Mouse (Mus musculus): Measurements from ENCODE around the gene Tulp4. TPM values are rescaled to one million over a fixed set of nuclear protein-coding genes. Genes with fewer than 3 reads are reported as not detected.

Gene Tulp4
- polyA plus RNA-seq, 1 experiment from 2014 or later: 33.6 TPM

DNA sequence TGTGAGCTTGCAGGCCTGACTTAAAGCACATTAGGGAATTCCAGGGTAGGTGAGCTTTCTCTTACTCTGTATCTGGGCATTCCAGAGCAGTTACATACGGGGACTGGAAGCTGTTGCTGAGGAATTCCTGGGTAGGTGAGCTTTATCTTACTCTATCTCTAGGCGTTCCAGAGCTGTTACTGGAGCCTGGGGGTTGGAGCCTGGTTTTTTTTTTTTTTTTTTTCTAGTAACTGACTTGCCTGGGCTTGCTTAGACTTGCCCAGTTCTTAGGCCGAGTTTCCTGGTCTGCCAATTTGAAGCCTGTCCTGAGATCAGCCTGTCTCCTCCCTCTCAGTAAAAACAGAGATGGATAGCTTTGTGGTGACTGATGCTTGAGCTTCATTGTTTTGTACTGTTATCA is 21.8 kb downstream of the Tulp4 start:
- H3K9me3 ChIP-seq (ENCODE audit: control insufficient read depth, low read length): no peaks in the 10 kb centered on the region
- H3K4me2 ChIP-seq (replicated peaks; ENCODE audit: low read depth): no peak overlapping the region
- H3K27me3 ChIP-seq (ENCODE audit: control insufficient read depth, insufficient read depth, low read length): no peaks in the 10 kb centered on the region
- WGBS: 34% methylated on average over 3 of the region's 3 CpGs
- H3K4me1 ChIP-seq (replicated peaks; ENCODE audit: control insufficient read depth, insufficient read depth): no peaks in the 10 kb centered on the region
- no peak for TF ChIP-seq EP300 (optimal IDR thresholded peaks at IDR 0.05)
- no peak for TF ChIP-seq CTCF (IDR thresholded peaks at IDR 0.05; ENCODE audit: low read depth)
- peaks cover 7% of the 10 kb centered on the region; the same call in 1 of the 2 replicates for H3K36me3 ChIP-seq (ENCODE audit: control insufficient read depth, insufficient read depth, low read length)
- no peak overlapping the region for H3K4me3 ChIP-seq (ENCODE audit: low read depth, low read length)
- no peak overlapping the region for H3K9ac ChIP-seq (ENCODE audit: low read length)
- ATAC-seq (ENCODE audit: low FRiP score, low TSS enrichment) (no peak), DNase-seq (ENCODE audit: low spot score) (no peak)
- H3K27ac ChIP-seq (replicated peaks): no peak overlapping the region

DNA sequence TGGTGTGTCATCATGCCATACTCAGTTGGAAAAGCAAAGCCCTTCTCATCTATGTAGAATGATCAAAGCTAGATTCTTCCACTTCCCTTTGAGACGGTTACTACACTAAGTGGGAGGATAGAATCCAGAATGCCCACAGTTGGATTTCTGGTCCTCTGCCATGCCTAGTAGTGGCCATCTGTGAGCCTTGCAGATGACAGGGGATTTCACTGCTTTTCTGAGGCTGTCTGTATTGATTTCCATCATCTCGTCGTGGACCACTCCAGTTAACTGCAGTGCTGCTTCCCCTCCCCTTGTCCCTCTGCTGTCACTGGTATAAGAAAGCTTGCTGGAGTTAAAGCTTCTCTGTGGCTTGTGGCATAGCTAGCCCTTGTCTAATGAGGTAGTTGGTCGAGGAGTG is 23.1 kb downstream of the Tulp4 start:
- no peak for DNase-seq (ENCODE audit: low spot score)
- Histone ChIP-seq H3K36me3 (ENCODE audit: control insufficient read depth, insufficient read depth, low read length) (peaks cover 3% of the 10 kb centered on the region), H3K4me2 (replicated peaks; ENCODE audit: low read depth) (no peak overlapping the region), H3K27me3 (ENCODE audit: control insufficient read depth, insufficient read depth, low read length) (no peaks in the 10 kb centered on the region), H3K9me3 (ENCODE audit: control insufficient read depth, low read length) (no peaks in the 10 kb centered on the region), H3K9ac (ENCODE audit: low read length) (no peak overlapping the region), H3K27ac (replicated peaks) (no peak overlapping the region), H3K4me1 (replicated peaks; ENCODE audit: control insufficient read depth, insufficient read depth) (no peaks in the 10 kb centered on the region), H3K4me3 (ENCODE audit: low read depth, low read length) (no peak overlapping the region)
- 81% methylated on average over 4 of the region's 4 CpGs for WGBS
- no peak for TF ChIP-seq CTCF (IDR thresholded peaks at IDR 0.05; ENCODE audit: low read depth)
- no peak for TF ChIP-seq EP300 (optimal IDR thresholded peaks at IDR 0.05)
- ATAC-seq (ENCODE audit: low FRiP score, low TSS enrichment): no peak

DNA sequence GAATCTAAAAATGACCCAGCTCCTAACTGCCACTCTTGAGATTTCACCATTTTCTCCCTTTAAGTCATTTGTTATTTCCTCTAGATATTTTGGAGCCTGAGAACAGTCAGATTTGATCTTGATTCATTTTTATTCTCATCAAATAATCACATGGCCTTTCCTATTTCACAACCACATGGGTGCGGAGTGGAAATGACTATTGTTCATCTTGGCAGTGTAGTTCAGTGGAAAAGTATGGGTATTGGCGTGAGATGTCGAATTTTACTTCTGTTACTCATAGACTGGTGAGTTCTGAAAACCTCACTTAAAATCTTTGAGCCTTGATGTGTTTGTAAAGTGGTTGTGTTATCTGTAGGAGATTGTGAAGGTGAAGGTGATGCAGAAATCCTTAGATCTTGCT is 24.8 kb downstream of the Tulp4 start:
- 83% methylated on average over 3 of the region's 3 CpGs for WGBS
- no peaks in the 10 kb centered on the region for H3K4me1 ChIP-seq (replicated peaks; ENCODE audit: control insufficient read depth, insufficient read depth)
- DNase-seq (ENCODE audit: low spot score) (no peak), ATAC-seq (ENCODE audit: low FRiP score, low TSS enrichment) (no peak)
- no peaks in the 10 kb centered on the region for H3K27me3 ChIP-seq (ENCODE audit: control insufficient read depth, insufficient read depth, low read length)
- no peaks in the 10 kb centered on the region for H3K9me3 ChIP-seq (ENCODE audit: control insufficient read depth, low read length)
- no peak for TF ChIP-seq CTCF (IDR thresholded peaks at IDR 0.05; ENCODE audit: low read depth)
- TF ChIP-seq EP300 (optimal IDR thresholded peaks at IDR 0.05): no peak
- H3K27ac ChIP-seq (replicated peaks): no peak overlapping the region
- H3K4me3 ChIP-seq (ENCODE audit: low read depth, low read length): no peak overlapping the region
- H3K36me3 ChIP-seq (ENCODE audit: control insufficient read depth, insufficient read depth, low read length): no peaks in the 10 kb centered on the region; the same call in 1 of the 2 replicates
- H3K9ac ChIP-seq (ENCODE audit: low read length): no peak overlapping the region
- no peak overlapping the region for H3K4me2 ChIP-seq (replicated peaks; ENCODE audit: low read depth)

DNA sequence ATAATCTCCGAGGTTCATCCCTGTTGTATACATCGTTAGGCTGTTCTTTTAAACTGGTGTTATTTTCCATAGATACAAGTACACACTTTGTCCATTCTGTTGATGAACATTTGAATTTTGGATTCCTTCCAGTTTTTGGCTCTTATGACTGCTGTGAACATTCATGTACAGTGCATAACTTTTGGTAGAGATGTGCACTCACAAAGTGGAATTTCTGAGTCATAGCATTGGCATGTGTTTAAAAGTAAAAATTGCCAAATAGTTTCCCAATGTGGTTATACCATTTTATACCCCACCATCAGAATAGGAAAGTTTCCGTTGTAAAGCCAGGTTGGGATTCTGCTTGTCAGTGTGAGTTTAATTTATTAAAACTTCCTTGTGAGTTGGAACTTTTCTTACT is 34.6 kb downstream of the Tulp4 start:
- H3K9me3 ChIP-seq (ENCODE audit: control insufficient read depth, low read length): no peaks in the 10 kb centered on the region
- H3K9ac ChIP-seq (ENCODE audit: low read length): no peak overlapping the region
- TF ChIP-seq EP300 (optimal IDR thresholded peaks at IDR 0.05): no peak
- TF ChIP-seq CTCF (IDR thresholded peaks at IDR 0.05; ENCODE audit: low read depth): no peak
- 53% methylated on average over 3 of the region's 3 CpGs for WGBS
- no peaks in the 10 kb centered on the region for H3K36me3 ChIP-seq (ENCODE audit: control insufficient read depth, insufficient read depth, low read length)
- H3K4me1 ChIP-seq (replicated peaks; ENCODE audit: control insufficient read depth, insufficient read depth): no peaks in the 10 kb centered on the region
- H3K4me2 ChIP-seq (replicated peaks; ENCODE audit: low read depth): no peak overlapping the region
- H3K27ac ChIP-seq (replicated peaks): 0 out of 2 replicates have a peak overlapping the region, but pooled peaks have one; percentile 19
- peak; percentile 53; the same call in 1 of the 2 replicates for ATAC-seq (ENCODE audit: low FRiP score, low TSS enrichment)
- H3K4me3 ChIP-seq (ENCODE audit: low read depth, low read length): no peak overlapping the region
- no peaks in the 10 kb centered on the region for H3K27me3 ChIP-seq (ENCODE audit: control insufficient read depth, insufficient read depth, low read length)
- DNase-seq (ENCODE audit: low spot score): no peak

DNA sequence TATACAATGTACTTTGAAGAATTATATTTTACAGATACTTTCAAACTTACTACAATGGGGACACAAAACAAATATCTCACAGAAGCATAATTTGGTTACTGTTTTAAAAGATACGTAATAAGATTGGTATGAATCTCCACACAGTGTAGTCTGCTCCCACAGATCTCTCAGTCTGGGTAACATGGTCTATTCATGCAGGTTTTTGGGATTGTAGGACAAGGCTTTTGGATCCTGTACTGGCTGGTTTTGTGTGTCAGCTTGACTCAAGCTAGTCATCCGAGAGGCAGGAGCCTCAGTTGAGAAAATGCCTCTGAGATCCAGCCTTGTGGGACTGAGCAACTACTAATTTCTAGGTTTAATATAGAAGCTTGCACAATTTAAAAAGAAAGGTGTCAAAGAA is 35.1 kb downstream of the Tulp4 start:
- no peak overlapping the region for H3K4me2 ChIP-seq (replicated peaks; ENCODE audit: low read depth)
- no peaks in the 10 kb centered on the region for H3K36me3 ChIP-seq (ENCODE audit: control insufficient read depth, insufficient read depth, low read length)
- no peak overlapping the region for H3K4me3 ChIP-seq (ENCODE audit: low read depth, low read length)
- WGBS: 58% methylated on average over 2 of the region's 2 CpGs
- H3K9ac ChIP-seq (ENCODE audit: low read length): no peak overlapping the region
- TF ChIP-seq EP300 (optimal IDR thresholded peaks at IDR 0.05): no peak
- no peak for TF ChIP-seq CTCF (IDR thresholded peaks at IDR 0.05; ENCODE audit: low read depth)
- no peak; the same call in 1 of the 2 replicates for ATAC-seq (ENCODE audit: low FRiP score, low TSS enrichment)
- no peaks in the 10 kb centered on the region for H3K27me3 ChIP-seq (ENCODE audit: control insufficient read depth, insufficient read depth, low read length)
- H3K9me3 ChIP-seq (ENCODE audit: control insufficient read depth, low read length): no peaks in the 10 kb centered on the region
- no peak for DNase-seq (ENCODE audit: low spot score)
- H3K4me1 ChIP-seq (replicated peaks; ENCODE audit: control insufficient read depth, insufficient read depth): no peaks in the 10 kb centered on the region
- peak overlapping the region; percentile 45; the same call in 1 of the 2 replicates for H3K27ac ChIP-seq (replicated peaks)

DNA sequence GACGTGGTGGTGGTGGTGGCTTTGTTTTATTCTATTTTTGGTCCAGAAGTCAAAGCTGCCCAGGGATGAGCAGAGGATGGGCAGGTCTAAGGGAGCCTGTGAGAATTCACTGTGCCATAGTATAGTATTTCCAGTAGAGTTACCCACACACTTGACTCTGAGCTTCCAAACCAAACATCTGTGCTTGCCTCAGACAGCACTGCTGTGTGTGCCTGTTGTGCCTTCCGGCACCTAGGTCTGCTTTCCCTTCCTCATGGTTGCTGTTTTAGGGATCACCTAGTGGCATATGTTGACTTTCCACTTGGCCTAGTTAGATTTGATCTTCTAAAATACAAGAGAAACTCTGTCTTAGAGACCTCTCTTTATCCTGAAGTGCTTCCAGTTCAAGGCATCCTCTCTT is 39.0 kb downstream of the Tulp4 start:
- Histone ChIP-seq H3K4me1 (replicated peaks; ENCODE audit: control insufficient read depth, insufficient read depth) (no peaks in the 10 kb centered on the region), H3K4me2 (replicated peaks; ENCODE audit: low read depth) (no peak overlapping the region), H3K36me3 (ENCODE audit: control insufficient read depth, insufficient read depth, low read length) (no peaks in the 10 kb centered on the region), H3K27me3 (ENCODE audit: control insufficient read depth, insufficient read depth, low read length) (no peaks in the 10 kb centered on the region), H3K4me3 (ENCODE audit: low read depth, low read length) (no peak overlapping the region), H3K9ac (ENCODE audit: low read length) (no peak overlapping the region), H3K9me3 (ENCODE audit: control insufficient read depth, low read length) (no peaks in the 10 kb centered on the region), H3K27ac (replicated peaks) (no peak overlapping the region)
- no peak for ATAC-seq (ENCODE audit: low FRiP score, low TSS enrichment)
- 84% methylated on average over 2 of the region's 2 CpGs for WGBS
- DNase-seq (ENCODE audit: low spot score): no peak
- TF ChIP-seq CTCF (IDR thresholded peaks at IDR 0.05; ENCODE audit: low read depth) (no peak), EP300 (optimal IDR thresholded peaks at IDR 0.05) (no peak)

All from stomach, postnatal 0 days (tissue).